Mouse (Mus musculus): ENCODE measurements around the gene Gpr161.

Gene Gpr161

GRCm38 (mm10) chr1:165295489-165295888 is at the start of gene Gpr161:
Gpr161 (plus strand) TSS chr1:165295789.
- DNase-seq, result no peak

GRCm38 (mm10) chr1:165246587-165246986 is 49.0 kb upstream of the Gpr161 start:
- no peak for DNase-seq

GRCm38 (mm10) chr1:165247085-165247484 is 48.5 kb upstream of the Gpr161 start:
- no peak for DNase-seq

- DNase-seq, result no peak
Observed at GRCm38 (mm10) chr1:165247788-165248187, 47.8 kb upstream of the Gpr161 start.

- DNase-seq, result no peak
Observed at GRCm38 (mm10) chr1:165248842-165249241, 46.7 kb upstream of the Gpr161 start.

GRCm38 (mm10) chr1:165250546-165250945 is 45.0 kb upstream of the Gpr161 start:
- no peak for DNase-seq

- DNase-seq, result peak; percentile 51 to 84
Observed at GRCm38 (mm10) chr1:165252027-165252671, 43.4 kb upstream of the Gpr161 start.

GRCm38 (mm10) chr1:165274946-165275345 is 20.6 kb upstream of the Gpr161 start:
- no peak for DNase-seq

- no peak for DNase-seq
Observed at GRCm38 (mm10) chr1:165280741-165281140, 14.8 kb upstream of the Gpr161 start.

- peak; percentile 52 to 77 for DNase-seq
Observed at GRCm38 (mm10) chr1:165281351-165282221, 14.0 kb upstream of the Gpr161 start.

- DNase-seq, result no peak
Observed at GRCm38 (mm10) chr1:165282222-165282966, 13.2 kb upstream of the Gpr161 start.

GRCm38 (mm10) chr1:165282967-165283345 is 12.6 kb upstream of the Gpr161 start:
- DNase-seq, result no peak

- DNase-seq, result no peak
Observed at GRCm38 (mm10) chr1:165284096-165284495, 11.5 kb upstream of the Gpr161 start.

- no peak for DNase-seq
Observed at GRCm38 (mm10) chr1:165288165-165288564, 7.4 kb upstream of the Gpr161 start.

- DNase-seq, result peak; percentile 16 to 68
Observed at GRCm38 (mm10) chr1:165289831-165290230, 5.8 kb upstream of the Gpr161 start.

- no peak for DNase-seq
Observed at GRCm38 (mm10) chr1:165291606-165292005, 4.0 kb upstream of the Gpr161 start.

- no peak for DNase-seq
Observed at GRCm38 (mm10) chr1:165301108-165301507, 5.5 kb downstream of the Gpr161 start.

GRCm38 (mm10) chr1:165301567-165301966 is 6.0 kb downstream of the Gpr161 start:
- DNase-seq, result no peak

- peak; percentile 69 to 77 for DNase-seq
Observed at GRCm38 (mm10) chr1:165302455-165303208, 7.0 kb downstream of the Gpr161 start.

- peak in 1 of 2 experiments; percentile 13 for DNase-seq
Observed at GRCm38 (mm10) chr1:165303209-165303608, 7.6 kb downstream of the Gpr161 start.

- no peak for DNase-seq
Observed at GRCm38 (mm10) chr1:165304341-165304740, 8.8 kb downstream of the Gpr161 start.

- no peak for DNase-seq
Observed at GRCm38 (mm10) chr1:165308180-165308579, 12.6 kb downstream of the Gpr161 start.

- DNase-seq, result no peak
Observed at GRCm38 (mm10) chr1:165316361-165316760, 20.8 kb downstream of the Gpr161 start.
